Mouse (Mus musculus) CH12.LX (cell line): ENCODE data around the gene Rgl2.

Source experiments
- CTCF ChIP-seq, 2 experiments: IDR thresholded peaks in 1 of 2; conservative IDR thresholded peaks in 1 of 2; 2 replicates each; pipeline ENCODE4 v1.5.1; 2011 to 2012; ENCODE audit warnings: low read depth in 2 of 2, low read length in 2 of 2, improper control_type of control experiment in 1 of 2, inconsistent platforms in 1 of 2, mild to moderate bottlenecking in 1 of 2, moderate library complexity in 1 of 2
- MEF2A ChIP-seq: IDR thresholded peaks from 2 replicates; pipeline ENCODE4 v1.6.1; 2014; ENCODE audit warnings: low read depth, mild to moderate bottlenecking, inconsistent platforms, low read length, improper control_type of control experiment, borderline replicate concordance
- POLR2A ChIP-seq: IDR thresholded peaks from 2 replicates; pipeline ENCODE4 v1.6.1; 2011; ENCODE audit warnings: low read depth, mild to moderate bottlenecking, improper control_type of control experiment, low read length
- POLR2AphosphoS2 ChIP-seq: IDR thresholded peaks from 2 replicates; pipeline ENCODE4 v1.6.1; 2011; ENCODE audit warnings: low read depth, low read length, improper control_type of control experiment
- ZKSCAN1 ChIP-seq: IDR thresholded peaks from 2 replicates; pipeline ENCODE4 v1.6.1; 2012; ENCODE audit warnings: low read depth, inconsistent platforms, low read length, improper control_type of control experiment, borderline replicate concordance
- ZMIZ1 ChIP-seq: IDR thresholded peaks from 2 replicates; pipeline ENCODE4 v1.6.1; 2012; ENCODE audit warnings: low read depth, mild to moderate bottlenecking, inconsistent platforms, low read length, improper control_type of control experiment

GRCm38 (mm10) chr17:33913264-33913663 lies 16.1 kb upstream of the Rgl2 start:
- TF ChIP-seq CTCF (conservative IDR thresholded peaks at IDR 0.05 in 1 of 2, IDR thresholded peaks at IDR 0.05 in 1 of 2; ENCODE audit: low read depth in 2 of 2, low read length in 2 of 2) (no peak), POLR2A (no peak), ZKSCAN1 (no peak), POLR2AphosphoS2 (no peak), ZMIZ1 (no peak), MEF2A (no peak)
